Mouse (Mus musculus) thymus, postnatal 0 days (tissue): ENCODE results near the gene Def6. TPM values are rescaled to one million over a fixed set of nuclear protein-coding genes. Genes with fewer than 3 reads are reported as not detected.

Experiments
- DNase-seq: peaks from one replicate; pipeline ENCODE4 v3.0.0-alpha.2; 2015; ENCODE audit warnings: low spot score
- polyA plus RNA-seq: library from polyadenylated mRNA; unstranded; fragments of >200 nt; fragmentation: Nextera tagmentation; extraction: Ambion mirVana; gene quantifications from 2 replicates; pipeline ENCODE4 v1.2.1, GENCODE M21; 2015

The Def6 gene
- polyA plus RNA-seq: 201 and 234 TPM in 2 replicates

DNA sequence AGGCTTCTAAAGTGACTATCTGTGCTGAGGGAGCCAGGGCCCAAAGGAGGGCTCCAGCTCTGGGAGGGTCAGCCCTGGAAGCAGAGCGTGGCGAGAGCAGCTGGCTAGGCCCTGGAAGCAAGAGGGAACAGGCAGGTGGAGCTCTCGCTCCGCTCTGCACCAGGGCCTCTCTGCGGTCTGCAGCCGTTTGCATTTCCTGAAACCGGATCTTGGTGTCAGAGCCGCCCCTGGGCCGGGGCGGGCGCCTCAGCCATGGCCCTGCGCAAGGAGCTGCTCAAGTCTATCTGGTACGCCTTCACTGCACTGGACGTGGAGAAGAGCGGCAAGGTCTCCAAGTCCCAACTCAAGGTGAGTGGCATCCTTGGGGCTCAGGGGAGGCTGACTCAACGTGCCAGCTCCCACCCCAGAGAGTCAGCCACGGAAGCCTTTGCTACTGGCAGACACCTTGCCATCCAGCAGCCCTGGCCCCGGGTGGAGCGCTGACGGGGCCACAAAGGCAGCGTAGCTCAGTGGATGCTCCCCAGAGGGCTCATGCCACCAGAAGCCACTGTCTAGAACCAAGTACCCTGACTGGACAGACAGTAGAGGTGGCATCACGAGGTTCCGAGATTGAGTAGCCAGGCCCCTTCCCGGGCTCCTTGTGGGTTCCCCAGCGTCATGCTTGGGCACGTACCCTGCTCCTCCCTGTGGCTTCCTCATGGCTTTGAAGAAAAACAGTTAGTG lies at the start of gene Def6:
Def6 (plus strand) TSS at position 188 of the 723 bp plus-strand sequence.
- DNase-seq: peak; percentile 93

DNA sequence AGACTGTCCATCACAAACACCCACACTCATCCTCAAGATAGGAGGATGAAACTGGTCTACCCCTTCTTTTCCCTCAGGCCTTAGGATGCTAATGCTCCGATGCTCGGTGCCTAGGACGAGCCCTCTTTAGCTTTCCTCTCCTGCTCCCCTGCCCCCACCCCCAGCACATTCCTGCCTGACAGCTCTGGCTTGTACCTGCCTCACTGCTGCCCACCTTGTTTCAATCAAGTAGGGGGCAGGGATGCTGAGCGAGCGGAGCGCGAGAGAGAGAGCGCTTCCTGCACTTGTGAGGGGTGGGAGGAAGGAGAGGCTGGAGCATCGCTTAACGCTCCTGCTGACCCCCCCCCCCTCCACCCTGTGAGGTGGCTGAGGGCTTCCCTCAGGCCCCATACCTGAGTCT lies 47.2 kb upstream of the Def6 start:
- no peak for DNase-seq

DNA sequence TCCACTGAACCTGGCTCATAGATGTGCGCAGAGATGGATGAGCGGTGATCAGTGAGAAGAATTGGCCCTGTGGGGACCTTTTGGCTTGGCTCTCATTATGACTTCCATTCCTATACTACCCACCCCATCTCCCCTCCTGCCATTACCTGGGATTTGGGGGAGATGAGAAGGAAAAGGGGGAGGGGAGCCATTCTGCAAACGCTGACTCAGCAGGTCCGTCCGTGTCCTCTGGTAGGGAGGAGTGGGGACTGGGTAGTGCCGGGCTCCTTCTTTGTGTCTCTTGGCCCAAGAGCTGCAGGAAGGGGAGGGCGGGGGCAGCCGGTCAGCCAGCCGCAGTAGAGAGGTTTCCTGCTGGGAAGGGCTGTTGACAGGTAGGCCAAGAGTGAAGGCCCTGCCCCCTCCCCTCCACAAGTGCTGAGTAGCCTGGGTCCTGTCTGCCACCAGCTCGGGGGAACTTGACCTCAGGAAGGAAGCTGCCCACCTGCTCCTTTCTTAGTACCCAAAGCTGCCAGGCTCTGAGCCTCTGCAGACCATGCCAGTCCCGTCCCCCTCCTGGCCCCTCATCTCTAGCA lies 46.2 kb upstream of the Def6 start:
- no peak for DNase-seq

DNA sequence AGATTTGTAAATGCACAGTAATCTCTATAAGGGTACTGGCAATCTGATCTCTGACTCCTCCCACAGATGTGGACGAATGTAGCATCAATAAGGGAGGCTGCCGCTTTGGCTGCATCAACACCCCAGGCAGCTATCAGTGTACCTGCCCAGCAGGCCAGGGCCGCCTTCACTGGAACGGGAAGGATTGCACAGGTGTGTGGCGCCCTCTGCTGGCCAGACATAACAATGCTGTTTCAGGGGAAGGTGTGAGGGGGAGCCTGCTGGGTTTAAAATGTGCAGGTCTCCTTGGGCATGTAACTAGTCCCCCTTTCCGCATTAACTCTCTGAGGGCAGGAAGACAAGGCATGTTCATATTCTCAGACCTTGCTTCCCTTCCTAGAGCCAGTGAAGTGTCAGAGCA lies 43.9 kb upstream of the Def6 start:
- DNase-seq: peak; percentile 82

DNA sequence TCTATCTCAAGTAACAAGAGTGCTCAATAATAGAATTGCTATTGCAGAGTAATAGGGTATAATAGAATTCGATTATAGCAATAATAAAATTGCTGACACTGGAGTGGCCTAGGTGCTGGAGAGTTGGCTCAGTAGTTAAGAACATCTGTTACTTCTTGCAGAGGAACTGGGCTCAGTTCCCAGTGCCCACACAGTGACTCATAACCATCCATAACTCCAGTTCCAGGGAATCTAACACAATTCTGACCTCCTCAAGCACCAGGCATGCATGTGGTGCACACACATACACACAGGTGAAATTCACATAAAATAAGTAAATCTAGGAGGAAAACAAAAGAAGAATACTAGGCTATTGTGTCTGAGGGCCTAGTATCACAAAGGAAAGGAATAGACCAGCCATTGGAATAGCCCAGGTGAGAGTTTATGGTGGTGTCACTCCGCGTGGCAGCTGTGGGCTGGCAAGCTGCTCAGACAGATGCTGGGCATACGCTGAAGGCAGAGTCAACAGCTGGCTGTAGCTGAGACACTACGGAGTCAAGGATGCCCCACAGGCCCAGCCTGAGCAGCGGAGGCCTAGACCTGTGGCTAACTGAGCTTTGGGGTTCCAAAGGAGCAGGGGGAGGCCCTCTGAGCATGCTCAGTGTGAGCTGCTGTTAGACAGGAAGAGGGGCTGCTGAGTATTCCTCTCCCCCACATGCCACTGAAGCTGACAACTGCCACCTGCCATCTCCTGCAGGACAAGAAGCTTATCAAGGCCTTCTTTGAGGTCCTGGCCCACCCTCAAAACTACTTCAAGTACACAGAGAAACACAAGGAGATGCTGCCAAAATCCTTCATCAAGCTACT lies 36.9 kb upstream of the Def6 start:
- DNase-seq: peak; percentile 71

DNA sequence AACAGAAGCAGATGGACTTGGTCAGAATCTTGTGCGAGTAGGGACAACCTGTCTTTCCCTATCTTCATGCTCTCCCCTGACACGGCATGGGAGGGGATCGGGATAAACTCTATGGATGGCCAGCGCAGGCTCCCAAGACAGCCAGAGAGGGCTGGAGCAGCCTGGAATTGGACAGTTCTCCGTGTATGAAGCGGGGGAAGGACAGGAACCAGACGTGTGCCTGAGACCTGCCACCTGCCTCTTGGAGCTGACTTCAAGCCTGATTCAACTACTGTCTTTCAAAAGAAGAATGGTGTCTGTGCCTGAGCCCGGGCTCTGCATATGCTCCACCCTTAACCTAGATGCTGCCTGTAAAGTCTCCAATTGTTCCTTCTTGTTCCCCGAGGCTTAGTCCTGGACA lies 34.9 kb upstream of the Def6 start:
- DNase-seq: no peak

DNA sequence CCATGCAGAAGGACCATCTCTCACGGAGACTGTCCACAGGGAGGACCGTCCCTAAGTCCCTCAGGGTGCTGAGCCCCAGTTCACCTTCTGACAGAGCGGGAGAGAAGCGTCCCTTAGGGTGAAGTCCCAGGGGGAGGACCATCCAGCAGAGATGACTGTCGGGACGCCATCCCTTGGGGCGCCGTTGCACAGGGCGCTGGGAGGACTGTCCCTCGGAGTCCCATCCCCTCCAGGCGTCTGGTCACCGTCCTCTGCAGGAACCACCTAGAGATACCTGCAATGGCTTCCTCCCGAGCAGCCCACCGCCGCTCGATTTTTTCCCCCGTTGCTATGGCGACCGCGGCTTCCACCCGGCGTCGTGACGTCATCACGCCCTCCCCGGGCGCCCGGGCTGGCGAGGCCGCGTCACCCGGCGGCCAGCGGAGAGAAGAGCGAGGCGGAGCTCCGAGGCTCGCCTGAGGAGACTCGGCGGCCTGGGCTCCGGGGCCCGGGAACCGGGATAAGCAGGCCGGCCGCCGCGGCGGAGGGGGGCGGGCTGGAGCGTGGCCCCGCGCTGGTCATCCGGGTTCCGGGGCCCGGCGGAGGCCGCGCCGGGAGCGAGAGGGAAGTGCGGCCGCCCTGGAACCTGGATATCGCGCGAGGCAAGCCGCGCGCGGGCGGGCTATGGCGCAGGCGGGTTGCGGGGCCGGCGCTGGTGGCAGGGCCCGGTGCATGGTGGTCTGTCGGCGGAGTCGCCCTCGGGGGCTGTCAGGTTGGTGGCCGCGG lies 30.6 kb upstream of the Def6 start, which contains the start of gene Zfp523:
Zfp523 (plus strand) TSS at position 355 of the 765 bp plus-strand sequence.
- DNase-seq: peak; percentile 91

DNA sequence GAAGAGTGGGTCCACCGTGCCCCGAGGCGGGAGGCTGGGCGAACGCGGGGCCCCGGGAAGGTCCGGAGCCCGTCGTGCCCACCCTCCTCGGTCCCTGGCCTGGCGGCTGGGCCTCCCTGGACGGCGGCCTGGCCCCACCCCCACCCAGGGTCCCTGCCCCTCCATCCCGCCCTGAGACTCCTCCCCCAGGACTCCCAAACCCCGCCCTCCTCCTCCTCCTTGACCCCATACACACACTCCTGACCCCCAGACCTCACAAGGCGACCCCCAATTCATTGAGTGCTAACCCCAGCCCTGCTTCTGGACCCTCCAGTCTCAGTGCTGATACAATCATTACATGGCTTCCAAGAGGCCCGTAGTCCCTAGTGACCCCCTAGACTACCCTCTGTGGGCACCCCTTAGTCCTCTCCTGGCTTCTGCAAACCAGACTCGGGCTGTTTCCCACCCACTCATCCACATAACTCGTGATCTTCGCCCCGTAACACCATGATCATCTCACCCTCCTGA lies 30.0 kb upstream of the Def6 start:
- no peak for DNase-seq

DNA sequence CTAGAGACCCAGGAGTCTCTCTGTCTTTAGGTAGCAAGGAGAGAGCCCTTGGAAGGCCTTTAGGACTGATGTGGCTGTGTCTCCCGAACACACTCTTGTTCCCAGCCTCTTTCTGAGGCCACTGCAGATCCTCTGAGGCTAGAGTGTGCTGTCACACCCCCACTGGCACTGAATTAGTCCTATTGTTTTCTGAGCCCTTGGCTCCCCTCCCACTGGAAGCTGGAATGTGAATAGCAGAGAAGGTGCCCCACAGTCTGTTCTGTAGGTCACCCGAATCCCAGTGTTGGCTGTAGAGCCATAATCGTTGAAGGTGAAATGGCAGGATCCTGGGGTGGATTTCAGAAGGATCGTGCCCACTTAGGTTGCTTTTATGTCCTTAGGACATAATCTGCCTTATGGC lies 27.2 kb upstream of the Def6 start:
- no peak for DNase-seq

DNA sequence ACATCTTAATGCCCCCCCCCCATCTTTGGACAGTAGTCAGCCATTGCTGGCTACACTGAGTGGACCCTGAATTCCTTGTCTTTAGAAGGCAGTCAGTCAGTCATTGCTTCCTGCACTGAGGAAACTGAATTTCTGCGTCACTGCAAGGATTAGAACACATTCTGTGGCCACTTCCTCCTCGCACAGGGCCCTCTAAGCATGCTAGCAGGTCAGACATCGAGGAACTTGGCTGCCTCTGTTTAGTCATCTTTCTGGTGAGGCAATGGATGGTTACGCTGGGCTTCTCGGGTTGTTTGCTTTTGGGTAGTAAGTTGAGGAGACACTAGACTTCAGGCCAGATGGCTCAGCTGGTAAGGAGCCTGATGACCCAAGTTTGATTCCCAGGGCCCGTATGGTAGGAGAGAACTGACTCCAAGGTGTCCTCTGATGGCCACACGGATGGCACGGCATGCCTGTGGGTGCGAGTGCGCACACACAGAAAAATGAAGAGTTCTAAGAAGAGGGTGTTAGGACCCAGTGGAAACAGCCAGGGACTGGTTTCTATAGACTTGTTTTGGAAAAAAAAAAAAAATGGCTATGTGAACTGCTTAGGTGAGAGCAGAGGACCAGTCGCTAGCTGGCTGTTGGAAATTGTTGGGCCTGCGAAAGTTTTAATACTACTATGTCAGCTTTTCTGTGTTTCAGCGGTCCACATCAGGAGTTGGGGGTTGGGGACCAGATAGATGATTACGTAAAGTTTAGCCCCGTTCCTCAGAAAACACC lies 26.6 kb upstream of the Def6 start:
- DNase-seq: no peak

DNA sequence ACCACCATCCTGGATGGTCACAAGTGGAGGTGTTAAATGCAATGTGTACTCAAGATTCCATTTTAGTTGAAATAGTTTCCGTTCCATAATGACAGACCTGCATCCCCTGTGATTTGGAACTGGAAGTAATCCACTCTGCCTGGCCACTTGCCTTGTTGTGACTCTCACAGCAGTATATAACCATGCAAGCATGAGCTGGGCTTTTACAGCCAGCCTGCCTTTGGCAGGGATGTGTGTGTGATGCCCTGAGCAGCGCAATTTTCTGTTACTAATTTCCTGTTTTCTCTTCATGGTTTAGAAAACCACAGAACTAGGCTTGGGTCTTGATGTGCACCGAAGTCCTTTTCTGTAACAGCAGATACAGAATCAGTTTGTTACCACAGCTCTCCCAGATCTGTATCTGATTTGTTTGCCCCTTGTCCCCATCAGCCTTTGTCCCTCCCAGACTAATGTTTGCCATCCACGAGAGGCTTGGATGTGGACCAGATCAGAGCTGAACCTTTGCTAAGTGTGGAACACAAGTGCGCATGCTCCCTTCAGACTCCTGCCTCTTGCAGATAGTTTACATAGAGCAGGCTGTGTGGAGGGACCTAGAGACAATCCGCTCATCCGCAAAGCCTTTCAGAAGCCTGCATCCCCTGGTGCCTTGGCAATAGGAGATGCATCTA lies 22.5 kb upstream of the Def6 start:
- no peak for DNase-seq

DNA sequence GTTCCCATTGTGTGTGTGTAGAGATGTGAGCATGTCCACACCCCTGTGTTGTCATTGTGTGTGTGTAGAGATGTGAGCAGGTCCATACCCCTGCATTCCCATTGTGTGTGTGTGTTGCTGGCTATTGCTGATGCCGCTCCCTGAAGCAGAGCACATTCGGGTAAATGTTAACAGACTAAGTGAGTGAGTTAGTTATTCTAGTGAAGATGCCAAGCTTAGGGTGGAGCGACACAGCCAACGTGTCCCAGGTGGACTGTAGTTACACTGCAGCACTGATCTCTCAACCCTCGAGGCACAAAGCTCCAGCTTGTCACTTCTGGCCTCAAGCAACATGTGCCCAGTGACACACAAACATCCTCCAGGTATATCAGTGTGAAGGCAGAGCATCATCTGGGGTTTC lies 19.3 kb upstream of the Def6 start:
- no peak for DNase-seq

DNA sequence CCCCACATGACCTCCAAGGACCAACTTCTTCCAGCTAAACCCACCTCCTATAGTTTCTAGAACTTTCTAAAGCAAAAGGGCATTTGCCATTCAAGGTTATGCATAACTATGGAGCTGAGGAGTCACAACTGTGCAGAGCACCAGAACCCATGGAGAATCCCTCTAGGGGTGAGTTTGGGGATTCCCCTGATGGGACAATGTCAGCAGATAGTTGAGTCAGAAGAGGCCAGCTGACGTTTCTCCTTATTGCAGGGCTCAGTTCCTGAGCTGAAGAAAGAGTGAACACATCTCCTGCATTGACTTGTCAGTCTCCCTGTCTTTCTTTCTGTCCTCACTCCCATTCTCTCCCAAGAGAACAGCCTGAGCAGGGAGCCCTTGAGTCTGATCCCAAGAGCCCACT lies 14.8 kb upstream of the Def6 start:
- DNase-seq: no peak

DNA sequence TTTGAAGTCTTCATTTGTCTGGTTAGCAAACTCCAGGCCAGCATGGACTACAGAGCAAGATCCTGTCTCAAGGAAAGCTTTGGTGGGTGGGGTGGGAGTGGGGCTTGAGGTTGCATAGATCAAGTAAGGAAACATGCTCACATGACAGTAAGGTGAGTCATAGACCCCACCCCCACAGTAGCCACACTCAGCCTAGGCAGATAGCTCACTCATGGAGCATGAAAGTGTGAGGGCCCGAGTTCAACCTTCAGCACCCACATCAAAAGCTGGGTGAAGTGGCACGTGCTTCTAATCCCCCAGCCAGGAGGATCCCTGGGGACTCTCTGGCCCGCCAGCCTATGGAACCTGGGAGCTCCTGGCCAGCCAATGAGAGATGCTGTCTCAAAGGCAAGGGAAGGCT lies 14.0 kb upstream of the Def6 start:
- no peak for DNase-seq

DNA sequence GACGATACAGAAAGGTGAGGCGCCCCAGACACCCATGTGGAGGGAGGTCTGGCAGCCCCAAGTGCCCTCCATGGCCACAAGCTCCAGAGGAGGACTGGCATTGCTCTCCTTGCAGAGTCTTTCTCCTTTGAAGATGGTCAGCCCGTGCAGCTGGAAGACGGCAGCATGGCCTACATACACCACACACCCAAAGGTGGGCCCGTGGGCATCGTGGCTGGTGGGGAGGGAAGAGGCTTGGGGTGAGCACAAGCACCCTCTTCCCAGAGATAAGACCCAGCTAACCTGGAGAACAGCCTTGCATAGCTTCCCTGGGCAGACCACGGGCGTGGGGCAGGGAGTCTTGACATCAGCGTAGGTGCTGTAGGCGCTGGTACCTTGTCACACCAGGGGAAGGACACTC lies 12.5 kb upstream of the Def6 start:
- DNase-seq: no peak

DNA sequence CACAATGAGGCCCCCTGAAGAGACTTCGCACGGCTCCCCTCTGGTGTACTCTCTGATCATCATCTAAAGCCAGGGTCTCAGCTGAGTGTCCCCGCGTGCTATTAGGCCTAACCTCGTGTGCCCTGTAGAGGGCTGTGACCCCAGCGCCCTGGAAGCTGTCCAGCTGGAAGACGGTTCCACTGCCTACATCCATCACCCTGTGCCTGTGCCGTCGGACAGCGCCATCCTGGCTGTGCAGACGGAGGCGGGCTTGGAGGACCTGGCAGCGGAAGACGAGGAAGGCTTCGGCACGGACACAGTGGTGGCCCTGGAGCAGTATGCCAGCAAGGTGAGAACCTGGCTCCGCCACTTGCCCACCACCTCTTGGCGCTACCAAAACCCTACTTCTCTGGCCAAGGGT lies 9.9 kb upstream of the Def6 start:
- DNase-seq: no peak

DNA sequence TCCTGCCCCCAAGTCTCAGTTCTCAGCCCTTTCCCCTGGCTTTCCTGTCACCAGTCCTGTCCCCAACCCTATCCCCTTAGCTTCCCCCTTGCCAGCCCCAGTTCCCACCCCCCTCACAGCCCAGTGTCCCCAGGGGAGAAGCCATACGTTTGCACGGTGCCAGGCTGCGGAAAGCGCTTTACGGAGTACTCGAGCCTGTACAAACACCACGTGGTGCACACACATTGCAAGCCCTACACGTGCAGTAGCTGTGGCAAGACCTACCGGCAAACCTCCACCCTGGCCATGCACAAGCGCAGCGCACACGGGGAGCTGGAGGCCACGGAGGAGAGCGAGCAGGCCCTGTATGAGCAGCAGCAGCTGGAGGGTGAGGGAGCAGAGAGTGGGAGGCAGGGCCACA lies 5.6 kb upstream of the Def6 start:
- no peak for DNase-seq

DNA sequence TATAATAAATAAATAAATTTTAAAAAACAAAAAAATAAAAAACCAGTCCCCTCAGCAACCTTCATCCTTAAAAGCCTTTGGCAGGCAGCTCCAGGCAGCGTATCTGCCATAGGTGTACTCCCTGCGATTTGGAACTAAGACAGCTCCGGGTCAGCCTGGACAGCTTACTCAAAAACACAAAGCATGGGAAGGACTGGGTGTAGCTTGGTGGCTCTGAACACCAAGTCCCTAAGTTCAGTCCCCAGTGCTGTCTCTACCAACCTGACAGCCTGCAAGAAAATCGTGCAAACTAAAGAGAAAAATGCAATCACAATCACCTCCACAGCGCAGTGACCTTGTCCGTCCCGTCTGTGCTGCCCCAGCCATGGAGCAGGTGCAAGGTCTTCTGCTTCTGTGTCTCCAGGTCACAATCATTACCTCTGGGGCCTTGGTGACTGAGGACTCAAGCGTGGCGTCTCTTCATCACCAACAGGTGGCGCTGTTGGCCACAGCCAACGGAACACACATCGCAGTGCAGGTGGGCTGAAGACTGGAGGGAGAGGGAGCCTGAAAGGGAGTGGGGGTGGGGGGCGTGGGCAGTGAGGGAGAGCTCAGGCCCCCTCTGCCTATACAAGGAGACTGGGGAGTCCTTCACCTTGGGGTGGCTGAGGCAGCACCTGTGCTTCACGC lies 3.4 kb upstream of the Def6 start:
- peak; percentile 87 for DNase-seq

DNA sequence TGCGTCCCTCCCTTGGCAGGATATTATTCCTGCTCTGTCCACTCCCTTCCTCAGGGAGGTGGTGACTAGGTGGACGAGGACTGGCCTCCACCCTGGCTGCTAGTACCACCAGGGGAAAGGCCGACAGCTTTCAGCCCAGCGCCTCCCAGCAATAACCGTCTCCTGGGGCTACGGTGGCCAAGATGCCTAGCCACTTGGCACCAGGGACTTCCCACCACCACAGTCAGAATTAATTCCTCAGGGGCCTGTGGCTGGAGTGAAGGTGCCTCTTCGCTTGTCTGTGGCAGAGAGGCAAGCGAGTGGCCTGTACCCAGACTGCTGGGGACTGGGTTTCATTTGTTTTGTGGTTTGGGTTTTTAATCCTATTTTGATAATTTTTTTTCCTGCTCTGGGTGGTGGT lies 2.1 kb upstream of the Def6 start:
- no peak for DNase-seq
